In genomic region chr3:158035866-158036265, GRCm38 (mm10) we compare ENCODE assay signal across 8 mouse cellular contexts. TPM values are rescaled to one million over a fixed set of nuclear protein-coding genes. Genes with fewer than 3 reads are reported as not detected.
DNase-seq lines count a peak whose midpoint lies in the region; ATAC-seq and TF ChIP-seq lines count a peak whose summit lies in the region.

No protein-coding gene starts in this region.

- no peaks in the 10 kb centered on the region for H3K27me3 ChIP-seq in thymus, adult 2 months (ENCODE audit: control insufficient read depth, insufficient read depth, low read length)
- H3K27me3 ChIP-seq in neural tube, embryonic 14.5 days (ENCODE audit: control insufficient read depth, insufficient read depth, low read length): no peaks in the 10 kb centered on the region

- peak; percentile 33 to 59 for DNase-seq in cerebellum, postnatal 10 days
- DNase-seq in cerebellum, adult 9-11 months: no peak
- DNase-seq in thymus, adult 2 months: no peak
- DNase-seq in thymus, postnatal 4 days: no peak
- peak; percentile 38 to 46 for DNase-seq in kidney, postnatal 36 days
- DNase-seq in layer of hippocampus, postnatal 25 days (ENCODE audit: extremely low spot score in 1 of 2, low spot score in 1 of 2): no peak

- no peak for ATAC-seq in neural tube, embryonic 14.5 days (ENCODE audit: low read depth)
- ATAC-seq in activated CD4-positive, CD25-positive, alpha-beta regulatory T cell, adult 4 months: no peak

- no peaks in the 10 kb centered on the region for H3K9me3 ChIP-seq in neural tube, embryonic 14.5 days (ENCODE audit: control insufficient read depth, low read length)

- TF ChIP-seq POLR2A in thymus, adult 2 months (IDR thresholded peaks at IDR 0.05; ENCODE audit: control insufficient read depth, extremely low read depth, insufficient read depth, low read length, poor library complexity): no peak

- no peak for TF ChIP-seq CTCF in thymus, adult 2 months (IDR thresholded peaks at IDR 0.05; ENCODE audit: borderline replicate concordance, control insufficient read depth, extremely low read depth, insufficient read depth, low read length, poor library complexity)

- H3K4me2 ChIP-seq in neural tube, embryonic 14.5 days (ENCODE audit: low read depth, low read length): peak overlapping the region; percentile 51

- H3K36me3 ChIP-seq in thymus, adult 2 months (ENCODE audit: control insufficient read depth, insufficient read depth, low read length): no peaks in the 10 kb centered on the region
- no peaks in the 10 kb centered on the region for H3K36me3 ChIP-seq in neural tube, embryonic 14.5 days (ENCODE audit: control insufficient read depth, insufficient read depth, low read length)

- WGBS in thymus, adult 2 months: 2% methylated on average over 11 of the region's 11 CpGs
- 2% methylated on average over 11 of the region's 11 CpGs for WGBS in neural tube, embryonic 14.5 days

- peaks cover 4% of the 10 kb centered on the region; the same call in 1 of the 2 replicates for H3K4me1 ChIP-seq in thymus, adult 2 months (replicated peaks; ENCODE audit: control insufficient read depth, insufficient read depth, low read length)
- peaks cover 19% of the 10 kb centered on the region for H3K4me1 ChIP-seq in neural tube, embryonic 14.5 days (ENCODE audit: control insufficient read depth, insufficient read depth, low read length)

- H3K4me3 ChIP-seq in thymus, adult 2 months (ENCODE audit: control insufficient read depth, insufficient read depth, low read length): peak overlapping the region; percentile 80
- H3K4me3 ChIP-seq in neural tube, embryonic 14.5 days (ENCODE audit: low read depth, low read length): peak overlapping the region; percentile 65

- H3K9ac ChIP-seq in neural tube, embryonic 14.5 days (replicated peaks; ENCODE audit: low read depth, low read length): peak overlapping the region; percentile 78

- H3K27ac ChIP-seq in thymus, adult 2 months (ENCODE audit: control insufficient read depth, insufficient read depth, low read length): 0 out of 2 replicates have a peak overlapping the region, but pooled peaks have one; percentile 27
- peak overlapping the region; percentile 75 for H3K27ac ChIP-seq in neural tube, embryonic 14.5 days (ENCODE audit: low read depth, low read length)

RNA-seq across cellular contexts. Expression of gene Srsf11, which starts 0.6 kb away (rescaled TPM):
- polyA plus RNA-seq in thymus, adult 2 months (2012; rRNA removed): 614 and 619 TPM in 2 replicates
- 284 and 285 TPM in 2 replicates for polyA plus RNA-seq in neural tube, embryonic 14.5 days (2014; fragmentation: Nextera tagmentation; extraction: Ambion mirVana)
- total RNA-seq in layer of hippocampus, postnatal 25 days (2021): 100 to 1,000 TPM; 128 to 183 TPM
- polyA plus RNA-seq in activated CD4-positive, CD25-positive, alpha-beta regulatory T cell, adult 4 months (2017; shearing (Covaris generic)): 100 to 1,000 TPM; 142 to 145 TPM

RNA-seq across cellular contexts. Expression of gene Lrrc40, which starts 0.6 kb away (rescaled TPM):
- 8.3 and 9.8 TPM in 2 replicates for polyA plus RNA-seq in thymus, adult 2 months (2012; rRNA removed)
- polyA plus RNA-seq in neural tube, embryonic 14.5 days (2014; fragmentation: Nextera tagmentation; extraction: Ambion mirVana): 52.8 and 56.3 TPM in 2 replicates
- 10 to 100 TPM; 25.3 to 28.3 TPM for total RNA-seq in layer of hippocampus, postnatal 25 days (2021)
- 10 to 100 TPM; 30.1 to 33.9 TPM for polyA plus RNA-seq in activated CD4-positive, CD25-positive, alpha-beta regulatory T cell, adult 4 months (2017; shearing (Covaris generic))

Comparison
In these comparisons a context has a peak if more than half of its experiments do, and no peak if none do; other contexts are left out.
1. DNase-seq: peak in cerebellum, postnatal 10 days (2 of 2) and kidney, postnatal 36 days (2 of 2); none in cerebellum, adult 9-11 months (single experiment), thymus, adult 2 months (single experiment), thymus, postnatal 4 days (single experiment) and layer of hippocampus, postnatal 25 days (0 of 2).